Mouse (Mus musculus): Measurements from ENCODE around the gene Cyth2. TPM values are rescaled to one million over a fixed set of nuclear protein-coding genes. Genes with fewer than 3 reads are reported as not detected.
A peak's percentile ranks its signal among the peaks of the same experiment; 100 is the strongest.

The Cyth2 gene
- polyA plus RNA-seq, 1 experiment: 64.7 TPM

GRCm38 (mm10) chr7:45797661-45798510, 16.5 kb downstream of the Cyth2 start:
- WGBS: 4% methylated on average over 60 of the region's 60 CpGs
- Histone ChIP-seq H3K4me1 (ENCODE audit: control insufficient read depth, insufficient read depth, low read length) (peaks cover 3% of the 10 kb centered on the region), H3K27ac (ENCODE audit: control insufficient read depth, insufficient read depth, low read depth, low read length, poor library complexity) (no peak overlapping the region), H3K4me3 (replicated peaks; ENCODE audit: control insufficient read depth, low read depth, low read length) (peak overlapping the region; percentile 69)
- TF ChIP-seq CTCF (IDR thresholded peaks at IDR 0.05; ENCODE audit: control insufficient read depth, insufficient read depth, low read length) (no peak), POLR2A (IDR thresholded peaks at IDR 0.05; ENCODE audit: borderline replicate concordance, control insufficient read depth, low read depth, low read length) (no peak)

GRCm38 (mm10) chr7:45796950-45797349, 17.4 kb downstream of the Cyth2 start:
- no peak overlapping the region for H3K4me3 ChIP-seq (replicated peaks; ENCODE audit: control insufficient read depth, low read depth, low read length)
- no peak for TF ChIP-seq POLR2A (IDR thresholded peaks at IDR 0.05; ENCODE audit: borderline replicate concordance, control insufficient read depth, low read depth, low read length)
- no peak for TF ChIP-seq CTCF (IDR thresholded peaks at IDR 0.05; ENCODE audit: control insufficient read depth, insufficient read depth, low read length)
- H3K4me1 ChIP-seq (ENCODE audit: control insufficient read depth, insufficient read depth, low read length): peaks cover 3% of the 10 kb centered on the region
- WGBS: 59% methylated on average over 6 of the region's 6 CpGs
- H3K27ac ChIP-seq (ENCODE audit: control insufficient read depth, insufficient read depth, low read depth, low read length, poor library complexity): no peak overlapping the region

- TF ChIP-seq POLR2A (IDR thresholded peaks at IDR 0.05; ENCODE audit: borderline replicate concordance, control insufficient read depth, low read depth, low read length) (no peak), CTCF (IDR thresholded peaks at IDR 0.05; ENCODE audit: control insufficient read depth, insufficient read depth, low read length) (no peak)
- 83% methylated on average over 29 of the region's 29 CpGs for WGBS
- peaks cover 1% of the 10 kb centered on the region for H3K4me1 ChIP-seq (ENCODE audit: control insufficient read depth, insufficient read depth, low read length)
- no peak overlapping the region for H3K4me3 ChIP-seq (replicated peaks; ENCODE audit: control insufficient read depth, low read depth, low read length)
- H3K27ac ChIP-seq (ENCODE audit: control insufficient read depth, insufficient read depth, low read depth, low read length, poor library complexity): no peak overlapping the region
Observed at GRCm38 (mm10) chr7:45794971-45795370, 19.4 kb downstream of the Cyth2 start.

- Histone ChIP-seq H3K27ac (ENCODE audit: control insufficient read depth, insufficient read depth, low read depth, low read length, poor library complexity) (no peak overlapping the region), H3K4me1 (ENCODE audit: control insufficient read depth, insufficient read depth, low read length) (peaks cover 1% of the 10 kb centered on the region), H3K4me3 (replicated peaks; ENCODE audit: control insufficient read depth, low read depth, low read length) (no peak overlapping the region)
- no peak for TF ChIP-seq POLR2A (IDR thresholded peaks at IDR 0.05; ENCODE audit: borderline replicate concordance, control insufficient read depth, low read depth, low read length)
- TF ChIP-seq CTCF (IDR thresholded peaks at IDR 0.05; ENCODE audit: control insufficient read depth, insufficient read depth, low read length): no peak
- 83% methylated on average over 44 of the region's 44 CpGs for WGBS
Observed at GRCm38 (mm10) chr7:45793969-45794585, 20.3 kb downstream of the Cyth2 start.

- Histone ChIP-seq H3K4me1 (ENCODE audit: control insufficient read depth, insufficient read depth, low read length) (peaks cover 1% of the 10 kb centered on the region), H3K4me3 (replicated peaks; ENCODE audit: control insufficient read depth, low read depth, low read length) (no peak overlapping the region), H3K27ac (ENCODE audit: control insufficient read depth, insufficient read depth, low read depth, low read length, poor library complexity) (no peak overlapping the region)
- 73% methylated on average over 24 of the region's 24 CpGs for WGBS
- TF ChIP-seq POLR2A (IDR thresholded peaks at IDR 0.05; ENCODE audit: borderline replicate concordance, control insufficient read depth, low read depth, low read length) (no peak), CTCF (IDR thresholded peaks at IDR 0.05; ENCODE audit: control insufficient read depth, insufficient read depth, low read length) (no peak)
Observed at GRCm38 (mm10) chr7:45793240-45793639, 21.1 kb downstream of the Cyth2 start.

GRCm38 (mm10) chr7:45791756-45792490, 22.5 kb downstream of the Cyth2 start:
- Histone ChIP-seq H3K4me1 (ENCODE audit: control insufficient read depth, insufficient read depth, low read length) (peaks cover 1% of the 10 kb centered on the region), H3K4me3 (replicated peaks; ENCODE audit: control insufficient read depth, low read depth, low read length) (no peak overlapping the region), H3K27ac (ENCODE audit: control insufficient read depth, insufficient read depth, low read depth, low read length, poor library complexity) (no peak overlapping the region)
- no peak for TF ChIP-seq CTCF (IDR thresholded peaks at IDR 0.05; ENCODE audit: control insufficient read depth, insufficient read depth, low read length)
- TF ChIP-seq POLR2A (IDR thresholded peaks at IDR 0.05; ENCODE audit: borderline replicate concordance, control insufficient read depth, low read depth, low read length): no peak
- WGBS: 68% methylated on average over 17 of the region's 17 CpGs

GRCm38 (mm10) chr7:45790721-45791120, 23.7 kb downstream of the Cyth2 start:
- no peak overlapping the region for H3K27ac ChIP-seq (ENCODE audit: control insufficient read depth, insufficient read depth, low read depth, low read length, poor library complexity)
- TF ChIP-seq CTCF (IDR thresholded peaks at IDR 0.05; ENCODE audit: control insufficient read depth, insufficient read depth, low read length): no peak
- TF ChIP-seq POLR2A (IDR thresholded peaks at IDR 0.05; ENCODE audit: borderline replicate concordance, control insufficient read depth, low read depth, low read length): no peak
- no peak overlapping the region for H3K4me3 ChIP-seq (replicated peaks; ENCODE audit: control insufficient read depth, low read depth, low read length)
- no peaks in the 10 kb centered on the region for H3K4me1 ChIP-seq (ENCODE audit: control insufficient read depth, insufficient read depth, low read length)
- WGBS: 44% methylated on average over 6 of the region's 6 CpGs

GRCm38 (mm10) chr7:45787642-45788041, 26.7 kb downstream of the Cyth2 start:
- no peak for TF ChIP-seq POLR2A (IDR thresholded peaks at IDR 0.05; ENCODE audit: borderline replicate concordance, control insufficient read depth, low read depth, low read length)
- TF ChIP-seq CTCF (IDR thresholded peaks at IDR 0.05; ENCODE audit: control insufficient read depth, insufficient read depth, low read length): no peak
- H3K27ac ChIP-seq (ENCODE audit: control insufficient read depth, insufficient read depth, low read depth, low read length, poor library complexity): no peak overlapping the region
- no peak overlapping the region for H3K4me3 ChIP-seq (replicated peaks; ENCODE audit: control insufficient read depth, low read depth, low read length)
- H3K4me1 ChIP-seq (ENCODE audit: control insufficient read depth, insufficient read depth, low read length): peaks cover 2% of the 10 kb centered on the region
- WGBS: 81% methylated on average over 22 of the region's 22 CpGs
